Mouse (Mus musculus): ENCODE measurements around the gene Prss32. TPM values are rescaled to one million over a fixed set of nuclear protein-coding genes. Genes with fewer than 3 reads are reported as not detected.

Prss32 gene
- polyA plus RNA-seq, 1 experiment from 2014 or later, result not detected

DNA sequence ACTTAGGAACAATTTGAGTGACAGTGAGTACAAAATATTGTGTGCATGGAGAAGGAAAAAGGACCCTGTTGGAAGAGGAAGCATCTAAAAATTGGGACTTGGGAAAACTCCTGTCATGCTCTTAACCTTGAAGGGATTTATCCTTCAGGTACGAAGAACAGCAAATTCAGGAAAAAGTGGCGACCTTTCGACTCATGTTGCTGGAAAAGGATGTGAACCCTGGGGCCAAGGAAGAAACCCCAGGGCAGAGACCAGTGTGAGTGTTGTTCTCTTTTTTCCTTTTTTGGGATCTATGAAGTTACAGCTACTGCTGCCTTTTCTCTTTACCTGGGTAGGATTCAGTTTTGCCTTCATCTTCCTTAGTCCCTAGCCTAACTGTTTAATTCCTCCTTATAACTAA, 35.7 kb upstream of the Prss32 start:
- Histone ChIP-seq H3K36me3 (ENCODE audit: control insufficient read depth, insufficient read depth, low read length) (peaks cover 33% of the 10 kb centered on the region), H3K4me1 (ENCODE audit: control insufficient read depth, insufficient read depth, low read length) (peaks cover 14% of the 10 kb centered on the region), H3K27ac (ENCODE audit: low read depth, low read length) (no peak overlapping the region), H3K4me3 (ENCODE audit: low read depth, low read length) (no peak overlapping the region), H3K4me2 (no peak overlapping the region), H3K27me3 (ENCODE audit: control insufficient read depth, insufficient read depth, low read length) (no peaks in the 10 kb centered on the region), H3K9me3 (ENCODE audit: control insufficient read depth, low read length) (no peaks in the 10 kb centered on the region), H3K9ac (ENCODE audit: low read length) (no peak overlapping the region)
- DNase-seq (ENCODE audit: low spot score, missing footprints), result no peak
- no peak for ATAC-seq (ENCODE audit: low FRiP score)
- WGBS, result 99% methylated on average over 3 of the region's 3 CpGs

DNA sequence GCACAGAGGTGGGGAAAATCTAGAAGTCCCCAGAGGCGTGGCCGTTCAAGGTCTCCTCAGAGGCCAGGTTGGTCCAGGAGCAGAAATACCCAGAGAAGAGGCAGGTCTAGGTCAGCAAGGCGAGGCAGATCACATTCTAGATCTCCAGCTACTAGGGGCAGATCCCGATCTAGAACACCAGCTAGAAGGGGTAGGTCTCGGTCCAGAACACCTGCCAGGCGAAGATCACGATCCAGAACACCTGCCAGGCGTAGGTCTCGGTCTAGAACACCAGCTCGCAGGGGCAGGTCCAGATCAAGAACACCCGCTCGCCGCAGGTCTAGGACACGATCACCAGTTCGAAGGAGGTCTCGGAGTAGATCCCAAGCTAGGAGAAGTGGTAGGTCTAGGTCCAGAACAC, 28.0 kb upstream of the Prss32 start:
- Histone ChIP-seq H3K9ac (ENCODE audit: low read length) (no peak overlapping the region), H3K36me3 (ENCODE audit: control insufficient read depth, insufficient read depth, low read length) (peaks cover 83% of the 10 kb centered on the region), H3K4me2 (no peak overlapping the region), H3K4me1 (ENCODE audit: control insufficient read depth, insufficient read depth, low read length) (no peaks in the 10 kb centered on the region), H3K27me3 (ENCODE audit: control insufficient read depth, insufficient read depth, low read length) (no peaks in the 10 kb centered on the region), H3K27ac (ENCODE audit: low read depth, low read length) (no peak overlapping the region), H3K9me3 (ENCODE audit: control insufficient read depth, low read length) (peaks cover 14% of the 10 kb centered on the region), H3K4me3 (ENCODE audit: low read depth, low read length) (no peak overlapping the region)
- no peak for ATAC-seq (ENCODE audit: low FRiP score)
- DNase-seq (ENCODE audit: low spot score, missing footprints), result no peak
- 96% methylated on average over 16 of the region's 16 CpGs for WGBS

DNA sequence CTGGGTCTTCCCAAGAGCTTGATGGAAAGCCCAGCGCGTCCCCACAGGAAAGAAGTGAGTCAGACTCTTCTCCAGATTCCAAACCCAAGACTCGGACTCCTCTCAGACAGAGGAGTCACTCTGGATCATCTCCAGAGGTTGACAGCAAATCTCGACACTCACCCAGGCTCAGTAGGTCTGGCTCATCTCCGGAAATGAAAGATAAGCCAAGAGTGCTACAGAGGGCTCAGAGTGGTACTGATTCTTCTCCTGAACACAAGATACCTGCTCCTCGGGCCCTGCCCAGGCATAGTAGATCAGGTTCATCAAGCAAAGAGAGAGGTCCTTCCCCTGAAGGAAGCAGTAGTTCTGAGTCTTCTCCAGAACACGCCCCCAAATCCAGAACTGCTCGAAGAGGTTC, 25.1 kb upstream of the Prss32 start:
- H3K9ac ChIP-seq (ENCODE audit: low read length), result no peak overlapping the region
- DNase-seq (ENCODE audit: low spot score, missing footprints) (no peak), ATAC-seq (ENCODE audit: low FRiP score) (no peak)
- H3K27me3 ChIP-seq (ENCODE audit: control insufficient read depth, insufficient read depth, low read length), result no peaks in the 10 kb centered on the region
- H3K4me1 ChIP-seq (ENCODE audit: control insufficient read depth, insufficient read depth, low read length), result no peaks in the 10 kb centered on the region
- peaks cover 88% of the 10 kb centered on the region for H3K36me3 ChIP-seq (ENCODE audit: control insufficient read depth, insufficient read depth, low read length)
- peaks cover 14% of the 10 kb centered on the region for H3K9me3 ChIP-seq (ENCODE audit: control insufficient read depth, low read length)
- over 99% methylated on average over 8 of the region's 8 CpGs for WGBS
- H3K27ac ChIP-seq (ENCODE audit: low read depth, low read length), result no peak overlapping the region
- no peak overlapping the region for H3K4me2 ChIP-seq
- no peak overlapping the region for H3K4me3 ChIP-seq (ENCODE audit: low read depth, low read length)

DNA sequence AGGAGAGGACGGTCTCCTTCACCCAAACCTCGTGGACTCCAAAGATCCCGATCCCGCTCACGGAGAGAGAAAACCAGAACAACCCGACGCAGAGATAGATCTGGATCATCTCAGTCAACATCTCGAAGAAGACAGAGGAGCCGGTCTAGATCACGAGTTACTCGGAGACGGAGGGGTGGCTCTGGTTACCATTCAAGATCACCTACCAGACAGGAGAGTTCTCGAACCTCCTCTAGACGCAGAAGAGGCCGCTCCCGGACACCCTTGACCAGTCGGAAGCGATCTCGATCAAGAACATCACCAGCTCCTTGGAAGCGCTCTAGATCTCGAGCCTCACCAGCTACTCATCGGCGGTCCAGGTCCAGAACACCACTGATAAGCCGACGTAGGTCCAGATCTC, 24.4 kb upstream of the Prss32 start:
- H3K4me2 ChIP-seq, result no peak overlapping the region
- DNase-seq (ENCODE audit: low spot score, missing footprints) (no peak), ATAC-seq (ENCODE audit: low FRiP score) (no peak)
- no peak overlapping the region for H3K27ac ChIP-seq (ENCODE audit: low read depth, low read length)
- H3K4me1 ChIP-seq (ENCODE audit: control insufficient read depth, insufficient read depth, low read length), result no peaks in the 10 kb centered on the region
- no peaks in the 10 kb centered on the region for H3K27me3 ChIP-seq (ENCODE audit: control insufficient read depth, insufficient read depth, low read length)
- WGBS, result 96% methylated on average over 25 of the region's 25 CpGs
- peaks cover 14% of the 10 kb centered on the region for H3K9me3 ChIP-seq (ENCODE audit: control insufficient read depth, low read length)
- peaks cover 88% of the 10 kb centered on the region for H3K36me3 ChIP-seq (ENCODE audit: control insufficient read depth, insufficient read depth, low read length)
- H3K4me3 ChIP-seq (ENCODE audit: low read depth, low read length), result no peak overlapping the region
- H3K9ac ChIP-seq (ENCODE audit: low read length), result no peak overlapping the region

DNA sequence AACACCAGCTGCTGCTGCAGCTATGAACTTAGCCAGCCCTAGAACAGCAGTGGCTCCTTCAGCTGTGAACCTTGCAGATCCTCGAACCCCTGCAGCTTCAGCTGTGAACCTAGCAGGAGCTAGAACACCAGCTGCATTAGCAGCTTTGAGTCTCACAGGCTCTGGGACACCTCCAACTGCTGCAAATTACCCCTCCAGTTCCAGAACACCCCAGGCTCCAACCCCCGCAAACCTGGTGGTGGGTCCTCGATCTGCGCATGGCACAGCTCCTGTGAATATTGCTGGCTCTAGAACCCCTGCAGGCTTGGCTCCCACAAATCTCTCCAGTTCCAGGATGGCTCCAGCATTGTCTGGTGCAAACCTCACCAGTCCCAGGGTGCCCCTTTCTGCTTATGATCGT, 22.9 kb upstream of the Prss32 start:
- 98% methylated on average over 5 of the region's 5 CpGs for WGBS
- H3K4me3 ChIP-seq (ENCODE audit: low read depth, low read length), result no peak overlapping the region
- H3K27me3 ChIP-seq (ENCODE audit: control insufficient read depth, insufficient read depth, low read length), result no peaks in the 10 kb centered on the region
- no peak overlapping the region for H3K4me2 ChIP-seq
- H3K9ac ChIP-seq (ENCODE audit: low read length), result no peak overlapping the region
- no peak overlapping the region for H3K27ac ChIP-seq (ENCODE audit: low read depth, low read length)
- no peak for ATAC-seq (ENCODE audit: low FRiP score)
- no peak for DNase-seq (ENCODE audit: low spot score, missing footprints)
- H3K9me3 ChIP-seq (ENCODE audit: control insufficient read depth, low read length), result peaks cover 12% of the 10 kb centered on the region
- H3K4me1 ChIP-seq (ENCODE audit: control insufficient read depth, insufficient read depth, low read length), result no peaks in the 10 kb centered on the region
- H3K36me3 ChIP-seq (ENCODE audit: control insufficient read depth, insufficient read depth, low read length), result peaks cover 85% of the 10 kb centered on the region

DNA sequence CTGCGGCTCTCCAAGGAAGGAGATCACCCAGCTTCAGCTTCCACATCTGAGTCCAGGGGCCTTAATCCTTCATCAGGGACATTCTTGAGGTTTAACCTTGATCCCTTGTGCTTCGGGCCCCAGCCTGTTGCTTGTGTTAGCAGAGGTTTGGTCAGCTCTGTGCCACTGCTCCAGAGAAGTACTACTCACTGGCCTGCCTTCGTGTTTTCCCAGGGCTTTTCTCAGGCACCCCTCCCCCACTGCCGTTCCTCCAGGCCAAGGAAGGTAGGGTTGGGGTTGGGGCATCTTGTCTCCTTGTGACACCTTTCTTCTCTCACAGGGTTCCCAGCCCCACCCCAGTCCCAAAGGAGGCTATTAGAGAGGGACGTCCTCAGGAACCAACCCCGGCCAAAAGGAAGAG, 21.6 kb upstream of the Prss32 start:
- Histone ChIP-seq H3K4me3 (ENCODE audit: low read depth, low read length) (no peak overlapping the region), H3K27ac (ENCODE audit: low read depth, low read length) (no peak overlapping the region), H3K9ac (ENCODE audit: low read length) (no peak overlapping the region), H3K36me3 (ENCODE audit: control insufficient read depth, insufficient read depth, low read length) (peaks cover 76% of the 10 kb centered on the region), H3K4me1 (ENCODE audit: control insufficient read depth, insufficient read depth, low read length) (no peaks in the 10 kb centered on the region), H3K4me2 (no peak overlapping the region), H3K27me3 (ENCODE audit: control insufficient read depth, insufficient read depth, low read length) (no peaks in the 10 kb centered on the region), H3K9me3 (ENCODE audit: control insufficient read depth, low read length) (peaks cover 12% of the 10 kb centered on the region)
- ATAC-seq (ENCODE audit: low FRiP score) (no peak), DNase-seq (ENCODE audit: low spot score, missing footprints) (no peak)
- 82% methylated on average over 6 of the region's 6 CpGs for WGBS

DNA sequence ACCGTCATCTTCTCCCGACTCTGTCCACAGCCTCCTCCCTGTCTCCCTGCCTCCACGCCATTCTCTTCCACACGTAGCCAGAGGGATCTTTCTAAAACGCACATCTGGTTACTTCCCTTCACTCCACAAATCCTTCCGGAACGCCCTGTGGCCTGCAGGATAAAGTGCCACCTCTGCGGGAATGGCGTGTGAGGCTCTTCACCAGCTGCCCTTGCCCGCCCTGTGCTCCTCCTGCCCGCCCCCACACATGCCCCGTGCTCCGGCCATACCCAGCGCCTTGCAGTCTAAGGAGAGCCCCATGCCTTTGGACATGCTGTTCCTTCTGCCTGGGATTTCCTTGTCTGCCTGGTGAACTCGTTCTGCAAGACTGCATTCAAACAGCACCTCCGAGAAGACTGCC, 20.6 kb upstream of the Prss32 start:
- no peak for ATAC-seq (ENCODE audit: low FRiP score)
- DNase-seq (ENCODE audit: low spot score, missing footprints), result no peak
- 85% methylated on average over 16 of the region's 16 CpGs for WGBS
- peaks cover 66% of the 10 kb centered on the region for H3K36me3 ChIP-seq (ENCODE audit: control insufficient read depth, insufficient read depth, low read length)
- no peak overlapping the region for H3K4me2 ChIP-seq
- no peak overlapping the region for H3K27ac ChIP-seq (ENCODE audit: low read depth, low read length)
- no peak overlapping the region for H3K9ac ChIP-seq (ENCODE audit: low read length)
- H3K9me3 ChIP-seq (ENCODE audit: control insufficient read depth, low read length), result peaks cover 7% of the 10 kb centered on the region; the same call in 1 of the 2 replicates
- H3K4me3 ChIP-seq (ENCODE audit: low read depth, low read length), result no peak overlapping the region
- H3K4me1 ChIP-seq (ENCODE audit: control insufficient read depth, insufficient read depth, low read length), result peaks cover 7% of the 10 kb centered on the region
- H3K27me3 ChIP-seq (ENCODE audit: control insufficient read depth, insufficient read depth, low read length), result no peaks in the 10 kb centered on the region

DNA sequence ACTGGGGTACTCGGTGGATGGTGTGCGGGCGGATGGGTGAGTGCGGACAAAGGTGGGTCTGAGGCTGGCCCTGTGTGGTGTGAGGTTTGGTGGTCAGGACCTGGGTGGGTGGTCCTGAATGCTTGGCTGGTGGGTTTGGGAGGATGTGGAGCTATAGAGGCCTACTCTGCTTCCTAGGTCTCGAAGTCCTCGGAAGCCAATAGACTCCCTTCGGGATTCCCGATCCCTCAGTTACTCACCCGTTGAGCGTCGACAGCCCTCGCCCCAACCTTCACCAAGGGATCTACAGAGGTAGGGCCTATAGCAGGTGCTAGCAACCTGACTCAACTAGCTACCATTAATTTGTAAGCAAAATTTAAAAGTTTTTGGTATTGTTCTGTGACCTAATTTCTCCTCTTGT, 20.0 kb upstream of the Prss32 start:
- Histone ChIP-seq H3K4me3 (ENCODE audit: low read depth, low read length) (no peak overlapping the region), H3K27me3 (ENCODE audit: control insufficient read depth, insufficient read depth, low read length) (no peaks in the 10 kb centered on the region), H3K4me2 (no peak overlapping the region), H3K9ac (ENCODE audit: low read length) (no peak overlapping the region), H3K27ac (ENCODE audit: low read depth, low read length) (no peak overlapping the region), H3K36me3 (ENCODE audit: control insufficient read depth, insufficient read depth, low read length) (peaks cover 60% of the 10 kb centered on the region), H3K4me1 (ENCODE audit: control insufficient read depth, insufficient read depth, low read length) (peaks cover 7% of the 10 kb centered on the region), H3K9me3 (ENCODE audit: control insufficient read depth, low read length) (peaks cover 1% of the 10 kb centered on the region; the same call in 1 of the 2 replicates)
- 93% methylated on average over 12 of the region's 12 CpGs for WGBS
- DNase-seq (ENCODE audit: low spot score, missing footprints) (no peak), ATAC-seq (ENCODE audit: low FRiP score) (peak; percentile 34; the same call in 1 of the 2 replicates)

DNA sequence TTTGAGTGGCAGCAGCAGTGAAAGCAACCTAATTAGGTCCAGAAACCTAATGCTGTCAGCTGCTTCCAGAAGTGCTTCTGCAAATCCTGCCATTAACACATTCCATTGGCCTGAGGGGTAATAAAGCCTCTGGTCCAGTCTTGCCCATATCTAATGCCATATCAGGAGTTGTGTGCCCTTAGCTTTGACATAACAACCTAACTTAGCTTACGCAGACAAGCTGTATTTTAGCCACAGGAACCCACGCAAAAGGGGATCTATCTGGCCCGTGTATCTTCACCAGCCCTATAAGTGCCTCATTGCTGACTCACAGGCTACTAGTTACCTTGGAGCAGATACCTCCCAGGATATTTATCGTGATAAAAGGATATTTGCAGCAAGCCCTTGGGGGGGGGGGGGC, 18.1 kb upstream of the Prss32 start:
- ATAC-seq (ENCODE audit: low FRiP score), result no peak
- no peak for DNase-seq (ENCODE audit: low spot score, missing footprints)

More for the DNA sequence above, 18.1 kb upstream of the Prss32 start:
- Histone ChIP-seq H3K36me3 (ENCODE audit: control insufficient read depth, insufficient read depth, low read length) (peaks cover 41% of the 10 kb centered on the region), H3K27me3 (ENCODE audit: control insufficient read depth, insufficient read depth, low read length) (no peaks in the 10 kb centered on the region), H3K9me3 (ENCODE audit: control insufficient read depth, low read length) (no peaks in the 10 kb centered on the region), H3K4me1 (ENCODE audit: control insufficient read depth, insufficient read depth, low read length) (peaks cover 9% of the 10 kb centered on the region), H3K9ac (ENCODE audit: low read length) (no peak overlapping the region), H3K27ac (ENCODE audit: low read depth, low read length) (no peak overlapping the region), H3K4me3 (ENCODE audit: low read depth, low read length) (no peak overlapping the region), H3K4me2 (no peak overlapping the region)
- WGBS, result 94% methylated on average over 4 of the region's 4 CpGs

Measured in midbrain, embryonic 11.5 days (tissue).